Mouse (Mus musculus) bone marrow, adult 2 months (tissue): ENCODE results near the gene Gzmm. TPM values are rescaled to one million over a fixed set of nuclear protein-coding genes. Genes with fewer than 3 reads are reported as not detected.

Experiments
- H3K27ac ChIP-seq: fragments of 200-500 bp; 2 replicates; pipeline ENCODE4 v1.5.1; 2012; ENCODE audit warnings: low read depth, mild to moderate bottlenecking, control low read depth, inconsistent platforms, low read length; ENCODE audit not compliant: control insufficient read depth, poor library complexity, insufficient read depth
- H3K4me1 ChIP-seq: fragments of 200-500 bp; 2 replicates; pipeline ENCODE4 v1.6.1; 2011; ENCODE audit warnings: low read length; ENCODE audit not compliant: control insufficient read depth, insufficient read depth
- H3K4me3 ChIP-seq: fragments of 200-500 bp; replicated peaks from 2 replicates; pipeline ENCODE3; 2011; ENCODE audit warnings: mild to moderate bottlenecking, low read depth, low read length, control low read depth; ENCODE audit not compliant: control insufficient read depth
- CTCF ChIP-seq: fragments of 200-500 bp; IDR thresholded peaks from 2 replicates; pipeline ENCODE4 v1.5.1; 2011; ENCODE audit warnings: low read length, control low read depth; ENCODE audit not compliant: control insufficient read depth, insufficient read depth
- POLR2A ChIP-seq: fragments of 200-500 bp; IDR thresholded peaks from 2 replicates; pipeline ENCODE4 v1.6.1; 2011; ENCODE audit warnings: low read depth, mild to moderate bottlenecking, control low read depth, low read length, borderline replicate concordance; ENCODE audit not compliant: control insufficient read depth
- WGBS: fragments of 180-500 bp; shearing (Covaris S2); methylation state at CpG from one replicate; pipeline ENCODE4 v1.1.7; 2018; 5-methylcytosine and 5-hydroxymethylcytosine counted together
- polyA plus RNA-seq: library from polyadenylated mRNA; stranded (reverse); fragments of >200 nt; gene quantifications from 2 replicates; pipeline ENCODE4 v1.2.4, GENCODE M21; 2011; ENCODE audit warnings: low replicate concordance; ENCODE audit not compliant: missing spikeins, insufficient read depth, insufficient read length

The Gzmm gene
- polyA plus RNA-seq, 1 experiment, result not detected

DNA sequence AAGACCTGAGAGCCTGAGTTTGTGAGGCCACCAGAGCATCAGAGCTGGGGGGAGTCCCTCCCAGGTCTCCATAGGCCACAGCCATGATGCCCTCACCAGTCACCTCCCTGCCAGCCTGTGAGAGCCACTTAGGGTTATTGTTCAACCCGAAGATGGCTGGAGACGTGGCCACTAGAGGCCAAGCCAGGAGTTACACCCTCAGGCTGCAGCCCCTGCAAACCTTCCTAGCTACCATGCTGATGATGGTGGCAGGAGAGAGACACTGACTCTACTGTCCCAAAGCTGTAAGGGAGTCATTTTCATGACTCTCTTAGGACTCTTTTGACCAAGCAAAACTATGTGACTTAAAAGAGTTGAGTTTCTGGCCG lies 16.7 kb upstream of the Gzmm start:
- TF ChIP-seq CTCF (no peak), POLR2A (no peak)
- 65% methylated on average over 3 of the region's 3 CpGs for WGBS
- Histone ChIP-seq H3K4me1 (peaks cover 5% of the 10 kb centered on the region), H3K27ac (no peak overlapping the region), H3K4me3 (no peak overlapping the region)

GRCm38 (mm10) chr10:79673054-79673453 lies 15.8 kb upstream of the Gzmm start:
- TF ChIP-seq CTCF (no peak), POLR2A (no peak)
- Histone ChIP-seq H3K27ac (no peak overlapping the region), H3K4me1 (peaks cover 5% of the 10 kb centered on the region), H3K4me3 (no peak overlapping the region)
- WGBS, result 84% methylated on average over 3 of the region's 3 CpGs

DNA sequence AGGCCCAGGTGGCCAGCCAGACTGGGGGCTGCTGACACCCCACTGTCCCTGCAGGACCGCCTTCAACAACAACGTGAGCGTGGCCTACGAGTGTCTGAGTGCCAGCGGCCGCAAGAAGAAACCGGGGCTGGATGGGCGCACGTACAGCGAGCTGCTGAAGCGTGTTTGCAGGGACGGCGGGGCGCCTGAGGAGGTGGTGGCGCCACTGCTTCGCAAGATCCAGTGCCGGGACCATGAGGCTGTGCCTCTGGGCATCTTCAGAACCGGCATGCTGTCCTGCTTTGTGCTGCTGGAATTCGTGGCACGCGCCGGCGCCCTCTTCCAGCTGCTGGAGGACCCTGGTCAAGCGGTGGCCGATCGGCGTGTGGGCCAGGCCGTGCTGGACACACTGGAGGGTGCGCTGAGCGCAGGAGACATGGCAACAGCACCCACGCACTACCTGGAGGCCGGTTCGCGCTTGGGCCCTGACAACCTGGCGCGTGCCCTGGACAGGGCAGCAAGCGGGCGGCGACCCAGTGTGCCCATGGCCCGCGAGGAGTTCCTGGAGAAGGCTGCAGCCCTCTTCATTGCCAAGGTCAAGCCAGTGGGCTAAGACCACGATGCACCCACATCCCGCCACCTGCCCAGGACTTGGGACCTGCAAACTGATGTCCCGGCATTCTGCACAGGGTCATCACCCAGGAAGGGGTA lies 13.3 kb upstream of the Gzmm start:
- peaks cover 1% of the 10 kb centered on the region; the same call in 1 of the 2 replicates for H3K4me1 ChIP-seq
- H3K4me3 ChIP-seq, result no peak overlapping the region
- no peak overlapping the region for H3K27ac ChIP-seq
- TF ChIP-seq CTCF (no peak), POLR2A (no peak)
- 92% methylated on average over 44 of the region's 44 CpGs for WGBS

- Histone ChIP-seq H3K4me3 (peak overlapping the region; percentile 64), H3K27ac (peak overlapping the region; percentile 98), H3K4me1 (peaks cover 12% of the 10 kb centered on the region)
- TF ChIP-seq POLR2A (no peak), CTCF (no peak)
- 36% methylated on average over 11 of the region's 11 CpGs for WGBS
Observed at GRCm38 (mm10) chr10:79680606-79681495, 8.0 kb upstream of the Gzmm start.

DNA sequence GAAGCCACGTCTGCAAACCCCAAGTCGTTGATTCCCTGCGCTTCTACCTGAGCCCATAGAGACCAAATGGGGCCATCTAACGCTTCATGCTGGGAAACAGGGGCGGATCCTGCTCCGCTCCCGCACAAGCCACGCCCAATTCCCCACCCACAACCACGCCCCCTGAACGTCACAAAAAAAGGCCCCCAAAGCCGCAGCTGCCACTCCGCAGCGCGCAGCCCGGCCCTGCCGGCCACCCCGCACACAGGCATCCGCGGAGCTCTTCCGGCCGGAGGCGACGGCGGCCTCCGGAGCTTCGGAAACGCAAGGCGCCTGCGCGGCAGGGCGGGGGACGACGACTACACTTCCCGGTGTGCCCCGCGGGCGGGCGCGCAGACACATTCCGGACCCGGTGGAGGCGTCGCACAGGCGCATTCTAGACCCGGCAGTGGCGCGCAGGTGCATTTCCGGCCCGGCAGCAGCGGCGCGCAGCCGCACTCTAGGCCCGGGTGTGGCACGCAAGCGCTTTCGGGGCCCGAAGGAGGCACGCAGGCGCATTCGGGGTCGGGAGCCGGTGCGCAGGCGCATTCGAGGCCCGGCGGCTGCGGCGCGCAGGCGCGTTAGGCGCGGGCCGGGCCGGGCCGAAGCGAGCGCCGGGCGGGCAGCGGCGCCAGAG lies 7.1 kb upstream of the Gzmm start, which contains the start of gene Cdc34:
Gene Cdc34 (plus strand): TSS at position 605 of the 655 bp plus-strand sequence.
- TF ChIP-seq CTCF (no peak; the same call in 1 of the 2 replicates), POLR2A (peak; percentile 81; the same call in 1 of the 2 replicates)
- WGBS, result under 1% methylated on average over 84 of the region's 84 CpGs
- H3K27ac ChIP-seq, result peak within 1 kb of the TSS; percentile 98
- peaks cover 12% of the 10 kb centered on the region for H3K4me1 ChIP-seq
- peak within 1 kb of the TSS; percentile 85 for H3K4me3 ChIP-seq

- 0% methylated on average over 10 of the region's 10 CpGs for WGBS
- H3K4me1 ChIP-seq, result peaks cover 12% of the 10 kb centered on the region
- TF ChIP-seq CTCF (no peak), POLR2A (no peak)
- H3K4me3 ChIP-seq, result peak overlapping the region; percentile 85
- H3K27ac ChIP-seq, result peak overlapping the region; percentile 98
Observed at GRCm38 (mm10) chr10:79682551-79682915, 6.3 kb upstream of the Gzmm start.

DNA sequence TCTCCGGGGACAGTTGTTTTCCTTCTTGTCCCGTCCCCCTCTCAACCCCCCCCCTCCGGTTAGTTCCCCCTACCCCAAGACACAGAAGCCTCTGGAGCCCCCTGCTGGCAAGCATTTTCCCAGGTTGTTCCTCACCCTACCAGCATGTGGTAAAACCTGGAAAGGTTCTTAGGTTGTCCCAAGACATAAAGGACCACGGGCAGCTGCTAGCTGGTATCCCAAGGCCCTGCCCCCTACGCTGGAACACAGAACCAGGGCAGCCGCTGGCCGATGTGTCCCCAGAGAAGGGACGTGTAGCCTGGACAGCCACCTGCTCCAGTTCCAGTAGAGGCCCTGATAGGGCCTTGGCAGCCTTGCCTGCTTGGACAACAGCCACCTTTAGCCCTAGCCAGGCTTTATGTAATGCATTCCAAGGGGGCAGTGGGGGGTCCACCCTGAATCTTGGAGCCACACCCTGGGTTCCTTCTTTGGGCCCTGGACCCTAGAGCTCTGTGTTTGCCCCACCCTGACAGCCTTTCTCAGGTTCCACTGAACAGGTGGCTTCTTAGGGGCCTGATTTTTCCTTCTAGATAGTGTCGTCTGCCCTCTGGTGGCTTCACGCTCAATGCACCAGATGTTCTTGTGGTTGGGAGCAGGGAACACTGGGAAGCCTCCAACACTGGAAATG lies 5.8 kb upstream of the Gzmm start:
- Histone ChIP-seq H3K4me1 (peaks cover 12% of the 10 kb centered on the region), H3K27ac (0 out of 2 replicates have a peak overlapping the region, but pooled peaks have one; percentile 13), H3K4me3 (peak overlapping the region; percentile 85)
- TF ChIP-seq POLR2A (no peak), CTCF (peak; percentile 26; the same call in 1 of the 2 replicates)
- 1% methylated on average over 10 of the region's 10 CpGs for WGBS
